Mouse (Mus musculus) spleen, adult 18-20 months (tissue): ENCODE measurements around the gene Cdc14a.
"Not testable (repeated sequence)": the region's sequence is repeated elsewhere in the genome, so short reads cannot be mapped to it uniquely, and the experiment has no call there.

Experiments used
- DNase-seq, 2 experiments: peaks; one replicate each; pipeline ENCODE4 v3.0.0; 2022; ENCODE audit warnings: mixed read lengths in 2 of 2

The Cdc14a gene

GRCm38 (mm10) chr3:116366125-116366524 is 57.7 kb downstream of the Cdc14a start:
- no peak for DNase-seq

DNA sequence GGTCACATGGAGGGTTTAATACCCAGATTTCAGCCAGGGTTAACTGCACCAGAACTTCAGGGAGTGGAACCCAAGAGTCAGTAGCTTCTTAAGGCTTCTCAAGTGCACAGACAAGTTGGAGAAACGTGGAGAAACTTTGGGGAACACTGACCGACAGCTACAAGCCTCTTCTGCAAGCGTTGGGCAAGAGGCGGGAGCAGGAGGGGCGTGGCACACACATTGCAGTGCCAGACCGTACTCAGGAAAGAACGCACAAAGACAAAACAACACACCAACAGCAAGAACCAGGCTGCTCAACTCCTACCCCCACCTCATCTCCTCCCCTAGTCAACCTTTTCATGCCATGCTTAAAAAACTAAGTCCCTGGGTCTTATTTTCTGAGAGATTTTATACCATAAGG is 61.9 kb downstream of the Cdc14a start:
- DNase-seq: no peak

GRCm38 (mm10) chr3:116361101-116361500 is 62.7 kb downstream of the Cdc14a start:
- no peak for DNase-seq

DNA sequence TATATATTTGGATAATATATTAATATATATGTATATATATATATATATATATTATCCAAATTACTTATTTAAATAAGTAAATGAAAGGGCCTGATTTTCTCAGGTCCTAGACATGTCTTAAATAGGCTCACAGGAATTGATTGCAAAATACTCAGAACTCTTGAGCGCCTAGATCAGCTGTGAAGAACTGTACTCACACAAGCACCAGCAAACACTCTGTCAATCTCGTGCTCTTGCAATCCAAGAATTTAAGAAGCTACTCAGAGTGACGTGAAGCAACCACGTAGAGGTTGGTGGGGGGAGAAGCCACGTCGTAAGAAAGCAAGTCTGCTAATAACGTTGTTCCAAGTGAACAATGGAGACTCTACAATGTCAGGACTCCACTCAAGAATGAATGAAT is 66.0 kb downstream of the Cdc14a start:
- no peak for DNase-seq

DNA sequence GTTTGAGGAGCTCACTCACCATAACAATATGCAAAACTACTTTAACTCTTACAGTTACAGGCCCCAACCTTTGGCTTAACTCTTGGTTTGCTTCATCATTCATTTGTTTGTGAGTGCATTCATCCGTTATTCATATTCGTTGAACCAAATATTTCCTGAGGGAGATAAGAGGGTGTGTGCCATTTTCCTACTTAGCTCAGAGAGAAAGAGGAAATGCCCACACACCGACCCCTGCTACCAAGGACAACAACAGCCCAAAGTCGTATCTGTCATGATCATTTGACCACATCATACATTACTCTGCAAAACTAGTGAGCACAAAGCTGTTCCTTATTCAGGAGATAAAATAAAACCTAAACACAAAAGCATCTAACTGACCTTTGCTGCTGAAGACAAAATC is 66.7 kb downstream of the Cdc14a start:
- no peak for DNase-seq

- DNase-seq: no peak
Measured at GRCm38 (mm10) chr3:116355026-116355788, 68.6 kb downstream of the Cdc14a start.

- DNase-seq: no peak
Measured at GRCm38 (mm10) chr3:116352486-116352885, 71.3 kb downstream of the Cdc14a start.

DNA sequence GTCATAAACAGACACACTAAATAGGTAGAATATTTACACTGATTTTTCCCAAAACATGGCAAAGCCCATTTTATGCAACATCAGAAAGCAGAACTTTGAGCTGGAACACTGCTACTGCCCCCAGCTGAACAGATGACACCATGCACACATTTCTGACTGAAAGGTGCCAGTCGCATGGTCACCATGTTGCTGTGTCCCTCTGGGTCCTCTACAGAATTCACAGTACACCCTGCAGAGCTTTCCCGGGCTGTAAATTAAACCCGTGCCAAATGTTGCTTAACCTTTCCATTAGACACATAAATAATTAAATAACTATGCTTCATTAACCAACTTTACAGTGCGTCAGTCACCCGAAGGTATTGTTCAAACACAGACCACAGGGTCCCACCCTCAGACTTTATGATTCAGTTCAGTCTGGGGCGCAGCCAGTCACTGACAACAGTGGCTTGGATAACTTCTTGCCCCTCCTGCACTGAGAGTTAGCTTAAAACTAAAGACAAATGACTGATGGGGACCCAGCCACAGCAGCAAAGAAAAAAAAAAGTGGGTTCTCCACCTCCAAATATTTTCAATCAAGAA is 73.4 kb downstream of the Cdc14a start:
- no peak for DNase-seq

DNA sequence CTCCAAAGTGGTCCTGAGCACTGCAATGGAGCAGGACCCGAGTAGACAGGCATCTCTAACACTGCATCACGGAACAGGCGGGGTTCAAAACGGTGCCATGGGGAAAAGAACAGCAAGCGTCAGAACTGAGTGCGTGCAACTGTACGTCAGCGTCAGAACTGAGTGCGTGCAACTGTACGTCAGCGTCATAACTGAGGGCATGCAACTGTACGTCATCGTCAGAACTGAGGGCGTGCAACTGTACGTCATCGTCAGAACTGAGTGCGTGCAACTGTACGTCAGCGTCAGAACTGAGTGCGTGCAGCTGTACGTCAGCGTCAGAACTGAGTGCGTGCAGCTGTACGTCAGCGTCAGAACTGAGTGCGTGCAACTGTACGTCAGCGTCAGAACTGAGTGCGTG is 76.3 kb downstream of the Cdc14a start:
- not testable (repeated sequence) for DNase-seq

- no peak for DNase-seq
Measured at GRCm38 (mm10) chr3:116345245-116345644, 78.6 kb downstream of the Cdc14a start.

GRCm38 (mm10) chr3:116342251-116342650 is 81.6 kb downstream of the Cdc14a start:
- no peak for DNase-seq

DNA sequence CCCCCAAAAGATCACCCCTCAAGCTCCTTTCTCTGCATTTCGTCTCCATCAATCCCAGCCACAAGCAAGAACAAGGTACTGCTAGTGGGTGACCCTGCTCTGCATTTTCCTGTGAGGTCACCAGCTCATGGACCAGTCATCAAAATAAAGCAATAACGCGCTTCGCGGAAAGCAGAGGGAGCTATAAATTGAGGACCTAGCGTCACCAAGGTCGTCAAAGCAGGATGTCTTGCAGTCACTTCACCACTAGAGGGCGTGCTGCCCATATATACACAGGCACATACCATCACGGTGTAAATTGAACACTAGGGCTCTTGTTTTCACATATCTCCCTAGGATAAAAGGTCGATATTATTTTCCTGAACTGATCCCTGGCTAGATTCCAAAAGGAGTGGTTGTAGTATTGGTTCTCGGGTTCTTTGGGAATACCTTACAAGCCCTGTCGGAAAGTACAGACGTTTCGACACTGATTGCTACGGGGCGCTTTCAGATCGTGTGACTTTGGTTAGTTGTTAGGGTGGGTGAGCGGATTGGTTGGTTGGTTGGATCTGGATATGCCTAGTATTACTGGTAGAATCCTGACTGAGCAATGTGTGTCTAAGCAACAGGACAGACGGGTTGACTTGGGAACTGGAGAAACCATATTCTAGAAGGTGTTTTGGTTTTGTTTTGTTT is 82.7 kb downstream of the Cdc14a start:
- peak; percentile 24 to 59 for DNase-seq

GRCm38 (mm10) chr3:116340281-116340680 is 83.6 kb downstream of the Cdc14a start:
- no peak for DNase-seq

DNA sequence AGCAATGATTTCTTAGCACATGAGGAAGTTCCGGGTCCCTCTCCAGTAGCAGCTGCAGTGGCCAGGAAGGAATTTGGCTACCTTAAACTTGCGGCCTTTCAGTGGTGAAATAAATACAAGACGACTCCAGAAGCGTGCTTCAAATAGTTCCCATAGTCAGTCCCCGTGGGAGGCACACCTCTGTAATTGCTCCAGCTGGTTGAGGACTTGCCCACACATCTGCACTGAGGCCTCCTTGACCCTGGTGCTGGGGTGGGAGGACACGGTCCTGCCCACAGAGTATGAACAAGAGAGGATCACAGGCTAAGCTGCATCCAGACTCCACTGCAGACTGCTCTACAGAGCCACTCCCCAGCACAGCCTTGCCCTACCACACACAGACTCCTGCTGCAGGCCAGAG is 85.2 kb downstream of the Cdc14a start:
- DNase-seq: no peak

DNA sequence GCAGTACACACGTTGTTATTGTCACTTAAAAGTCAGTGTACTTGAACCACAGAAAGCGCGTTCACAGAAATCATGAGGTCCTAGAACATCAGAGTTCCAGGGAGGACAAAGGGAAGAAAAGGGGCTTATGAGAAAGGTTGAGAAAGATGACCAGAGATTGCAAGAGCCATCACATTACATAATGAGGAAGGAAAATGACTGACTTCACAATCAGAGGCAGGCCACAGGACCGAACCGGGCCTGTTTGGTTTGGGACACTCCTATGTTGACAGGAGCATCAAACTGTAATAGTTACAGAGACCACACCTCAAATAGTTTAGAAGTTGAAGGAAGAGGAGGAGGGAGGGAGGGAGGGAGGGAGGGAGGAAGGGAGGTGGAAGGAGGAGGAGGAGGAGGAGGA is 86.0 kb downstream of the Cdc14a start:
- no peak for DNase-seq

GRCm38 (mm10) chr3:116335036-116335435 is 88.8 kb downstream of the Cdc14a start:
- DNase-seq: no peak

DNA sequence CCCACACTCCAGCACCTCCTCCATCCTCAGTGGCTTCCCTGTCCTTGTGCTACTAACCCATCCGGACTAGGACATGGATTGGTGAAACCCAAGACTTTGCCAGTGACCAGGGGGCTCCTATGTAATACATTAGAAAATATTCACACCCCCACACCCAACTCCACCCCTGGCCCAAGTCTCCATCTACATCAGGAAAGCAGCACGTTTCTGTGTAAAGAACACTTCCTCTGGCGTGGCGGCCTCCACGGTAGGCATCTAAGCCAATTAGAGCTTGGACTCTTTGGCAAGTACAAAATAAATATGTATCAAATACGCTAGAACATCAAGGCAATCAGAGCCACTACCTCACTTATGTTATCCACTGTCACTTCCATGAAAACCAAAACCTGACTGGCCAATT is 90.1 kb downstream of the Cdc14a start:
- DNase-seq: no peak

- DNase-seq: peak in 1 of 2 experiments; percentile 47
Measured at GRCm38 (mm10) chr3:116333229-116333628, 90.6 kb downstream of the Cdc14a start.

DNA sequence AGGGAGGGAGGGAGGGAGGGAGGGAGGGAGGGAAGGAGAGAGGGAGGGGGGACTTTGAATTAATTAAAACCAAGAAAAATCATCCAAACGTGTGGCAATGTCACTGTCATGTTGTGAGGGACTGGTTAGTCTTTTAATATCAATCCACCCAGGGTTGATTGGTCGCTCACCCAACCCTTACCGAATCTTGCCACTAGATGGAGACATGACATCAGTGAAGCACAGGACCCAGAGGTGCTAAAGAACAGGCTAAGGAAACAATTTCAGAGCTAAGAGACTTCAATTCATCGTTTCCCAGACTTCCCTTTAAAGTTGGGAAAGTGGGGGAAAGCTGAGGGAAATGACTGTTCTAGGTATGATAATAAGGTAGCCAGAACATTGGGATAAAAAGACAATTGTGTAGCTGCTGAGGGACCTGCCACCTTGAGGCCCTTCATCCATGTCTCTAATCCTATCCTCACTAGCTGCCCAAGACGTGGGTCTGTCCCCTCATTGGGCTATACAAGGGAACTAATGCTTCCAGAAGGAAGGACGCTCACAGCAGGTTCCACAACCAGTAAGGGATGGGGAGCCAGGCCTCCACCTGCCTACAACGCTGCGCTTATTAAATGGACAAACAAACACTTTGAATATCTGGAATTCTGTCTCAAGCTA is 91.9 kb downstream of the Cdc14a start:
- peak in 1 of 2 experiments; percentile 32 for DNase-seq

GRCm38 (mm10) chr3:116329976-116330375 is 93.9 kb downstream of the Cdc14a start:
- DNase-seq: no peak

DNA sequence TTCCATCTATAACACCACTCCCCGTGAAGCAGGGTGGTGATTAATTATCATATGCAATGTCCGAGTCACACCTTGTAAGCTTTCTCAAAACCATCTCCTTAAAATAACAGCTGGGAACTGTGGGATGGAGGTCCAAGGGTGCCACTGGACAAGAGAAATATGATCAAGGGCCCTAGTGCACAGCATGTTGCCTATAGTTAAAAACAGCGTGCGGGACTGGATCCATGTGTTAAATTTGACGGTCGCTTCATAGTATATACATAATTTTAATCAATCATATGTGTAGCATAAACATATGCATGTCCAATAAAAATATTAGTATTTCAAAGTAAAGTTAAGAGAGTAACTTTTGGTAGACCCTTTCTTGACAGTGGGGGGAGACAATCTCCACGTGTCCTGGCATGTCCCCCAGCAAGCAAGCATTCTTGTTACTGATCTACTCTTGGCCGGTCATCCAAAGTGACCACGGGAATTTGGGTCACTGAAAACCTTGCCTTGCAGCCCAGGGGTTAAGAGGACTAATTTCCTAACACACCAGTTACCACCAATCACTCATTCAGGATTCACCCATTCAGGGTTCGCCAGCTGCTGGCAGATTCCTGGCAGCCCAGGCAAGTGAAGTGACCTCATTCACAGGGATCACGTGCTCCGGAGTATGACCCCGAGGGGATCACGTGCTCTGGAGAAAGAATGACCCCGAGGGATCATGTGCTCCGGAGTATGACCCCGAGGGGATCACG is 94.6 kb downstream of the Cdc14a start:
- no peak for DNase-seq

DNA sequence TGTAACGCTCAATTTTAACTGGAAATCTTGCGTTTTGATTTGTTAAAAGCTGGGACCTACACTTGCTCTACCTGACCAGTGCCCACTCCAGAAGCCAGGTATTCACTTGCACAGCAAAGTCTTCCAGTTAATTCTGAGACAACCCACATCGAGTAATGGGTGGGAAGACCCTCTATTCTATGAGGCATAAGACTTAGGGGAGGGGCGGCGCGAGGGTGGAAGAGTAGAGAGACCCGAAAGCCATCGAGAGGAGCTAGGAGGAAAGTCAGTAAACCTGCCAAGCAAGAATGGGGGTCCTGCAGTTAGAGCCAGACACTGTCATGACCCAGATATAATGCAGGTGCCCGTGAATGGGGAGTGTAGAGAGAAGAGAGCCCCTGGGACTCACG is 96.2 kb downstream of the Cdc14a start:
- no peak for DNase-seq
